Mouse (Mus musculus): Measurements from ENCODE around the gene Tenm4.

The Tenm4 gene

DNA sequence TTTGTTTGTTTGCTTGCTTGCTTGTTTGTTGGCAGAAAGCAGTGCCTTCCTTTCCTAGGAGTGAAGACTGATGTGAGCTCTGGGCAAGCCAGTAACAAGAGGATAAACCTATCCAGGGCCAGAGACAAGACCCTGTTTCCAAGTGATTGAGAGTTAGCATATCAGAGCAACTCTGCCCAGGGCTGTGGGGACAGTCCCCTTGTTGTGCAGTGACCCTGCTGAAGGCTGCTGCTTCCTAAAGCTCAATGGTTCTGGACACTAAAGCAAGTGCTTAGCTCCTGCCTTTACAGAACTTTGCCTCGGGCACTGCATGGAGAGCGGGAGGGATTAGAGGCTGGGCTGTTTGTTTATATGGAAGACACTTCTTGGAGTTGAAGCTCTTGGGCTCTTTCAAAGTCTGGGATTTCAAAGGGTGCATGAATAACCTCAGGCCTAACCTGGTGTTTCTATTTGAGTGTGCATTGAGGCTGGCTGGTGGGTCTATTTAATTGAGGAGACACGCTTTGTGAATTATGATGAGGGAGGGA is 185.3 kb downstream of the Tenm4 start:
- DNase-seq, result no peak

GRCm38 (mm10) chr7:96357550-96357949 is 186.5 kb downstream of the Tenm4 start:
- peak; percentile 34 for DNase-seq

DNA sequence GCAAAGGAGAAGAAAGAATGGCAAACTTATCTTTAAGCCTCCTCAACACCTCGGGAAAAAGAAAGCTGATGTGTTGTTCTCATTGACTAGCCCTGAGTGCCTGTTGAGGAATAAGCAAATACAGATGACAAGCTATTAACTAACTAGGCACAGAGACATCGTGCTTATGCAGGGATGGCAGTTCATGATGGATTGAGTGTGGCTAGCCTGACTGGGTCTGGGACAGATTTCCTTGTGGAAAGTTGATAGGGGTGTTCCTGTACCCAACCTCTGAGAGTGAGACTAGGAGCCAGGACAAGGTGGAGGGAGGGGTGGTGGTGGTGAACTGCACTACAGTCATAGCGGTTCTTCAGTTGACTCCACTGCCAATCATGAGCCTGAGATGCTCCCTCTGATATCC is 192.3 kb downstream of the Tenm4 start:
- DNase-seq, result no peak

- DNase-seq, result no peak
These were observed 198.9 kb downstream of the Tenm4 start for GRCm38 (mm10) chr7:96369947-96370346.

DNA sequence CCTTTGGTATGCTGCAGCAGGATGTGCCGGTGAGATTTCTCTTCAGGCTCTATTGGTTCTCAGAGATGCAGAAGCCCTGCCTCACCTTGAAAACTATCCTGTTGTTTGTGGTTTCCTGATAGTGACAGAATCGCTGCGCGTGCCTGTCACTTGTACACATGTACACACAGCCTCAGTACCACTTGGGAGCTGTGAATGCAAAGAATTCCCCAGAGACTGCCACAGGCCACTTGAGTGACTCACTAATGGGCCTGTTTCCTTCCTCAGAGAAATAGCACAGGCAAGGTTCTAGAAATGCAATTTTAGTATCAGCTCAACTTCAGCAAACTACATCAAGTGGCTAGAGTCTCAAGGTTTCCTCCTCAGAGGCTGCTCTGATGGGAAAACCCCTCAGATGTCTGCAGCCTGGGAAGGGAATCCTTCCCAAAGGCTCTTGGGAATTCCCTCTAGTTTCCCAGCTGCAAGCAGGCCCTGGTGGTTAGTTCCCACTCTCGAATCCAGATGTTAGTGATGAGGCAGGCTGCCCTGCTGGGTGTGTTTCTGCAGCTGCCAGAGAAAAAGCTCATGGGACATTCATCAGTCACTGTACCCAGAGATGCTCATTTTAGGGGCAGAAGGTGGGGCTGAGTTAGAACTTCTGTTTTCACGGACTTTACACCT is 203.1 kb downstream of the Tenm4 start:
- no peak for DNase-seq

GRCm38 (mm10) chr7:96375507-96375906 is 204.5 kb downstream of the Tenm4 start:
- no peak for DNase-seq

- DNase-seq, result peak; percentile 12
These were observed 212.9 kb downstream of the Tenm4 start for GRCm38 (mm10) chr7:96383686-96384528.

- no peak for DNase-seq
These were observed 213.9 kb downstream of the Tenm4 start for GRCm38 (mm10) chr7:96384726-96385500.

DNA sequence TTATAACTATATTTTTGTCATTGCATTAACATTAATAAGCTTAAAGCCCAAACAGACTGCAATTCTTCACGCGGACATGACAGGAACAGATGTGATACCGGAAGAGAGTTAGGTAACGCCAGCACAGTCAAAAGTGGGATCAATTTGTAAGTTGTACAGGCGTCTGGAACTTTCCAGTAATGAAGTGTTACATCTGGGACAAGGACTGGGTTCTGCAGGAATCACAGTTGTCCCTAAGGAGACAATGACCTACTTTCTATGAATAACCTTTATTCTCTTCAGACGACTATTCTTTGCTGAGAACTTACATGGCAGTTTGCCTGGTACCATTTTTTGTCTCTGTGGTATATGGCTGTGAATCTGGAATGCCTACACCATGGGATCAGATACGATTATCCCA is 214.8 kb downstream of the Tenm4 start:
- DNase-seq, result no peak

- DNase-seq, result no peak
These were observed 219.1 kb downstream of the Tenm4 start for GRCm38 (mm10) chr7:96390034-96390670.

GRCm38 (mm10) chr7:96390894-96391293 is 219.8 kb downstream of the Tenm4 start:
- no peak for DNase-seq

DNA sequence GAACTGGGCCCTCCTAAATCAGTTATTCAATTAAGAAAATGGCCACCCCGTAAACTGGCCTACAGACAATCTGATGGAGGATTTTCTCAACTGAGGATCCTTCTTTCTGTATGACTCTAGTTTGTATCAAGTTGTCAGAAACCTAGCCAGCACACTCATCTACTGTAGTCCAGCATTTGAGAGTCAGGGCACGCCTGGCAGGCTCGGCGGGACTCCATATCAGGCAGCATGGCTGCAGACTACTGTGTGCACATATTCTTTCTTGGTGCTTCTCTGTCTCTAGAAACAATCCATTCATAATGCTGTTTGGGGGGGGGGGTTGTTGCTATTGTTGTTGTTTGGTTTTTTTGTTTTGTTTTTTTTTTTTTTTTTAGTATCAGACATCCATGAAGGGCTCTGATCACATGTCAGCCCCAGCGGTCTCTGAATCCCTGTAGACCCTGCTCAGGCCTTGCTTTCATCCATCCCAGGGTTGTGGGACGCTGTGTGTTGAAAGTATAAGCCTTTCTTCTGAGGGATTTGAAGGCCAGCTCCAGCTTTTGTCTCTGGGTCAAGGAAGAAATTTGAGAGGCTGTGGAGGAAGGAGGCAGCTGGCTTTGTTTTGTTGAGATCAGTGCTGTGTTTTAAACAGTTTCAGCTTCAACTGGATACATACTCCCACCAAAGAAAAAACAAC is 220.9 kb downstream of the Tenm4 start:
- no peak for DNase-seq

DNA sequence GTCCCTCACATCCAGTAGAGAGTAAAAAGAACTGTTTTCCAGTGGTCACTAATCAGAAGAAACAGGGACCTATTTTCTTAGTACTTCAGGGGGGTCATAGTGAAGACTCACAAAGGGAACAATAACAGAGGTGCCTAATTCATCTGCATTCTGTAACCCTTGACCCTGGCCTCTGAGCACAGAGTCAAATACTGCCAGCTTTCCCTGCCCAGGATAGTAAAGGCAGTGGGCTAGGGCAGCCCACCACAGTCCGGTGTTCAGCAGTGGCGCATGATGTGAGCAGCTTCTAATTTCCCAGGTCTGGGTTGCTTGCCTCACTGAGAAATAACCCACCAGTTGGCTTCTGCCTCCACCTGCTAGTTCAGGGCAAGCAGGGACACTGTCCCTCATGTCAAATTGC is 221.6 kb downstream of the Tenm4 start:
- DNase-seq, result no peak

GRCm38 (mm10) chr7:96397940-96398339 is 226.9 kb downstream of the Tenm4 start:
- peak; percentile 16 for DNase-seq

DNA sequence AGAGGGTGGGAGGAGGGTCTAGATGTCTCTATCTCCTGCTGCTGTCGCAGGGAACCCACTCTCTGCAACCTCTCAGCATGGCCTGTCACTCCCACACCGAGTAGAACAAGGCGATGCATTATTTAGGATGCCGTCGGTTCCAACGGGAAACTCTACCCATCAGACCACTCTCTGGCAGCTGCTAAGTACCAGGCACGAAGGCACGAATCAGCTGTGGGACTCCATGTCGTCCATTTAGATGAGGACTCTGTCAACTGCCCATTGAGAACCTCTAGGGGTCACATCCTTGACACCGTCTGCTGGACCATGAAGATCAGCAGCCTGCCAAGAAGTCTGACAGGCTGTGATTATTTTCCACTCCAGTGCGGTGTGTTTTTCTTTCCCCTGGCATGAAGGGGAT is 229.4 kb downstream of the Tenm4 start:
- no peak for DNase-seq

DNA sequence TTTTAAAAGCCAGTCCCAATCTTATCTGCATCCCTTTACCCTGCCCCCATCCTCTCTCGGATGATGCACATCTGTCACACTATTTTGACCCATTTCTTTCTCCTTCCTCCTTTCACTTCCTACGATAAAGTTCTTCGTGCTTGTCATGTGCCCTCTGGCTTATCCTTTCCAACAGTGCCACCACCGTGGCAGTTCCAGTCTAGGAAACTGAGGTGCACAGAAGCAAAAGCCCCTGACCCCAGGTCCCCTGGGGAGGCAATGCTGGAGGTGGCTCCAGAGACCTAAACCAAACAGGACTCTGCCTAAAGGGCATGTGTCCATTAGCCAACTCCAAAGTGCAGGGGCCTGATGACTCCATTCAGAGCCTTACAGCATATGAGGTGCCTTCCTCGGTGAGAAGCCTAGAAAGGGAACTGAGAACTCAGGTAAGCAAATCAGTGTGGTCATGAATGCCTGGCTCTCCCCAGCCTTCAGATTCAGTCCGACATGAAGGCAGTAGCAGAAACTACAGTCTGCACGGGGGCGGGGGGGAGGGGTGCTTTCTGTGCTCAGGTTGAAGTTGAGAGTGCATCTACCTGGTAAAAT is 235.7 kb downstream of the Tenm4 start:
- no peak for DNase-seq

DNA sequence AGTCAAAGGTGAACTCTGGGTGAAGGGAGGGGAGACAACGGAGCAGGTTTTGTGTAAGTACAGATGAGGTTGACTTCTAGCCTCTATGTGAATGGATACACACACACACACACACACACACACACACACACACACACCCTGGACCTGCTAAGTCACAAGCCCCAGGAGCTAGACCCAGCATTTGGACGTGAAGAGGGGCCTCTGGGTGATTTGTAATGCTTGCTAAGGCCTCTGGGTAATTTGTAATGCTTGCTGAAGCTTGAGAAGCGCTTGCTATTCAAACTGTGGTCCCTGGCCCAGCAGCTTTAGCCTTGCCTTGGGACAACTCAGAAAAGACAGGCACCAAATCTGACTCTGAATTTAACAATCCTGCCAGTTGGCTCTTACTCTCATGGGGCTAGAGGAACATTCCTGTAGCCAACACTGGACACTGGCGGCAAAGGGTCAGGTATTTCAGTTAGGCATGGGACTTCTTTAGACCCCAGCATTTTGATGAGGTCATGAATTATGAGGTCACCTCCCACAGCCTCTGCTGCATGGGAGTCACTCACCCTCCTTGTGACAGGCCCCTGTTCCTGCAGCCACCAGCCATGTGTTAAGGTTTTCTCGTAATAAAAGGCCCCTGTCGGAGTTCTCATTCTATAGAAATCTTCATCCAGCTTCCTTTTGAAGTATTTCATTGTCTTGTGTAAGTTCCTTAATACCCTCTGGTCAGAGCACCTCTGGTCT is 237.3 kb downstream of the Tenm4 start:
- no peak for DNase-seq

DNA sequence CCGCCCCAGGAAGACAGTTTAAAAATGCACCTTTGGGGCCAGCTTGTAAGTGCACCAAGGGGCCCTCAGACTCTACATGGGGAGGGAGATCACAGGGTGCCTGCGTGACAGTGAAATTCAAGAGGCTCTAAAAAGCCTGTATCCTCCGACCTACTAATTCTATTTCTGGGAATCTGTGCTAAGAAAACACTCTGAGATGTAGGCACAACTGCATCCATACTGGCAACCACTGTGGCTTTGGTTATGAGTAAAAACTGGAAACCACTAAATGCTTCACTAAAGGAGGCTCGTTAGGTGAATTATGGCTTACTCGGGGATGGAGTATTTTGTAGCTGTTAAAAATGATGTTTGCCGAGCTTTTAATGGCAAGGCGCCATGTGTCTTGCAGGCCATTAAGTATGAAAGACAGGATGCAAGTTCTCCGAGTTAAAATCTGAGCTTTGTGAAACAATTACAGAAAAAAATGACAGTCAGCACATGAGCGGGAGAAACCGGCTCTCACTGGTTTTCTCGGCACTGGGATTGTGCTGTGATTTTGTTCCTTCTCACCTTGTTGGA is 238.4 kb downstream of the Tenm4 start:
- no peak for DNase-seq

DNA sequence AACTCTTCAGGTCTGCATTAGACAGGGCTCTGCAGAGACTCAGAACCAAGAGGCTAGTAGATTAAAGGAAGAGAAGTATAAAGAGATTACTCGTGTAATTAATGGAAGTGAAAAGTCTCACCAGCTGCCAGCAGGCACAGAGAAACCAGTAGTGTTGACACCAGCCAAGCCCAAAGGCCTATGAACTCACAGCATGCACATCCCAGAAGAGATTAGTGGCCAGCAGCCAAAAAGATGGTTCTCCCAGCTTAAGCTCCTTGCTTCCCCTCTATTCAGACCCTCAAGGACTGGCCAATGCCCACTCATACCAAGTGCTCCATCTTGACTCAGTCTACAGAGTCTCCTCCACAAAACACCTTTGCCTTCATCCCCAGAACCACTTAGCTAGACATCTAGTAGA is 242.8 kb downstream of the Tenm4 start:
- DNase-seq, result no peak

DNA sequence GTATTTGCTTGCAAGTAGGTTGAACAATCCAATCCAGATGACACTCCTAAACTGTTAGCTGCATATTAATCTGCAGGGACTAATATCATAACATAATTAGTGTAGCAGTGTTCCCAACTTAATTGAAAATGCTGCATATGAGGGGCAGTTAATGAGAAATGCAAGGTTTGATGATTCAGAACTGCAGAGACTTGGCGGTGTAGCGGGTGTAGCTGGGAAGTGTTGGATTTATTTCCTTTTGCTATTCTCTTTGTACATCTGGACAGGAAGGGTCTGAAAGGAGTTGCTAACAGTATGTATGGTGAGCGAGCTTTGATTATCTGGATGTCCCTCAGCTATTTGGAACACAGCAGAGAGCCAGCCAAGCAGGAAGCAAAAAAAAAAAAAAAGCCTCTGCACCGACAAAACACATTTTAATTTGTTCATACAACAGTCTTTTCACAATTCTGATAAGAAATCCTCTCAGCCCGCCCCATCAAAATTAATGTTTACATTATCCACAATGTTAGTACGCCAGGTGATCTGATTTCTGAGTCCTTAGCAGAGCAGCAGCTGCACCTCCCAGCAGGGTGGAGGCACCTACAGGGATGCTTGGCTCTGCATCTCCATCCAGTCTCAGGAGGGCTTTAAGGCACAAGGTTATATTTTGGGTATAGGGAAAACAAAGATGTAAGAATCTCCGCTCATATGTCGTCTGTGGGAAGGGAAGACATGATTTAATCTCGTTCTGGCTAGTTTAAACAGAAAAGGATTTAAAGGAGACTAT is 243.4 kb downstream of the Tenm4 start:
- peak; percentile 37 for DNase-seq
